Mouse (Mus musculus): ENCODE results near the gene Fut2. TPM values are rescaled to one million over a fixed set of nuclear protein-coding genes. Genes with fewer than 3 reads are reported as not detected.

The Fut2 gene
- polyA plus RNA-seq, 1 experiment from 2014 or later = 0.42 TPM

DNA sequence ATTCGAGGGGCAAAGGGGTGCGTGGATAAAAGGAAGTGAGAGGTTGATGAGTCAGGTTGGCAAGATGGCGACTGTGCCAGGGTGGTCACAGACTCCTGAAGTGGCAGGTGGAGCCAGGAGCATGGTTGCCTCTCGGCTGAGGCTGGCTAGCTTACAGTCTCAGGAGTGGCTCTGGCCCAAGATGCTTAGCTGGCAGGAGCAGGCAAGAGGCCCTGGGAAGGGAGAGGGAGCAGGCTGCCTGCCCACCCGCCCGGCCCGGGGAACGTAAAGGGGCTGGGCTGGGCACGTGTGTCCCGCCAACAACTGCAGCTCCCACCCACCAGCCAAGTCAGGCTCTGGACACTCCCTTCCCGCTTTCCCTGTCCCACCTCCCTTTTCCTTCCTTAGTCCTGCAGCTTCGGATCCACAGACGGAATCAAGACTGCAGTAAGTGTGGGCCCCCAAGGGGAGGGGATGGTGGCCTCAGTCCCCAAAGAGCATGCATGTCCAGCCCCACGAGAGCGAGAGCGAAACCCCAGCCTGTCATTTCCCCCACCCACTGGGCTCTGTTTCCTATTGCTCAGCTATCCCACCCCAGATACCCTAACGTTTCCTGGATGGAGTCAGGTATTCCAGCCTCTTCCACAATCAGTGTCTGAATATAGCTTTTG lies 24.7 kb downstream of the Fut2 start:
- no peak overlapping the region for H3K9ac ChIP-seq
- WGBS = 41% methylated on average over 17 of the region's 17 CpGs
- peaks cover 72% of the 10 kb centered on the region for H3K4me1 ChIP-seq
- H3K36me3 ChIP-seq = peaks cover 8% of the 10 kb centered on the region; the same call in 1 of the 2 replicates
- no peaks in the 10 kb centered on the region for H3K27me3 ChIP-seq
- H3K9me3 ChIP-seq (replicated peaks) = no peaks in the 10 kb centered on the region
- peak overlapping the region; percentile 47 for H3K4me3 ChIP-seq (replicated peaks)
- no peak for ATAC-seq (replicated peaks; ENCODE audit: low FRiP score)
- peak overlapping the region; percentile 76 for H3K4me2 ChIP-seq
- peak overlapping the region; percentile 57 for H3K27ac ChIP-seq

DNA sequence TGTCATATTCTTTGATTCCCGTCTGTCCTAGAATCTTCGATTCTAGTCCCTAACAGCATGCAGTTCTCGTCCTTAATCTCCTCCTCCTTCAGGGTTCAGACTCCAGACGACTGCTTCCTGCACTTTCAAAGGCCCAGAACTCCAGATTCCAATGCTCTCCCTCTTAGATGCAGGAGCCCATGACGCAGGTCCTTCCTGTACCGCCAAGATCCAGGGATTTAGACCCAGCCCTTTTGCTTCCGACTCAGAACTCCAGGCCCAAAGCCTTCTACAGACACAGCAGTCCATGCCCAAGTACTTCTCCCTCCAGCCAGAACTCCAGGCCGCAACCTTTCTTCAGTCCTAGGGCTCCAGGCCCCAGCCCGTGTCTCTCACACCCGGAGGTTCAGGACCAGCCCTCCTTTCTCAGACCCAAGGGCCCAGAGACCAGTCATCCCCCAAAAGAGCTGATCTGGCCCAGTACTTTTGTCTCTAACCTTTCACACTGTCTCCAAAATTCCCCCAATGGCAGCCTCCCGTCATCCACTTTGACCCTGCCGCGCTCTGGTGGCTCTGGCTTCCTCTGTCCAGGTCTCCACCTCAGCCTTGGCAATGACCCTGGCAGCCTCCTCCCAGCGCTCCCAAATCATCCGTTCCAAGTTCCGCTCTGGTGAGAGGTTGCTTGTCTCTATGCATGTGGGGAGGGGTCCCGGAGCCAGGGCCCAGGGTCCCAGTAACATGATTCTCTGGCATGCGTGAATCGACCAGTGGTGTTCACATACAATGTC lies 25.8 kb downstream of the Fut2 start:
- H3K4me2 ChIP-seq = 0 out of 2 replicates have a peak overlapping the region, but pooled peaks have one; percentile 33
- H3K4me1 ChIP-seq = peaks cover 82% of the 10 kb centered on the region
- ATAC-seq (replicated peaks; ENCODE audit: low FRiP score) = no peak
- no peaks in the 10 kb centered on the region for H3K27me3 ChIP-seq
- H3K9ac ChIP-seq = no peak overlapping the region
- no peaks in the 10 kb centered on the region for H3K9me3 ChIP-seq (replicated peaks)
- 60% methylated on average over 19 of the region's 19 CpGs for WGBS
- peak overlapping the region; percentile 57 for H3K27ac ChIP-seq
- H3K36me3 ChIP-seq = peaks cover 14% of the 10 kb centered on the region; the same call in 1 of the 2 replicates
- no peak overlapping the region for H3K4me3 ChIP-seq (replicated peaks)

DNA sequence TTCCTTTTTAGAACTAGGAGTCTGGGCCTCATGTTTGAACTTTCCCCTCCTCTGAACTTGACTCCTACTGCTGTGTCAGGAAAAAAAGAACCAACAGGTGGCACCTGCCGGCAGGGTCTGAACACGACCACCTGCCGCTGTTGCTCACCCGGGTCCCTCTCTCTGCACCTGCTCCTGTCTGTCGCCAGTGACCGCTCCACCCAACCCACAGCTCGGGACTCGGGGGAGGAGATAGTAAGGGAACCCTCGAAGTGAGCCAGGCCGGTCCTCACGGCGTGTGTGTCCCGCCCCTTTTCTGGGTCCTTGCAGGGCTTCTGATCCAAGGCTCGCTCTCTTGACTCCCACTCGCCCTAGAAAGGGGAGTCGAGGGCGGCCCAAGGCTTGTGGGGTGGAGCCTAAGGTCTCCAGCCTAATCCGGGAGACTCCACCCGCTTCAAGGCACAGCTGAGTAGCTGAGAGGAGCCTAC lies 26.6 kb downstream of the Fut2 start, which contains the start of gene Mamstr:
Gene Mamstr, plus strand, starts transcription at position 417 of the 467 bp plus-strand sequence.
- peaks cover 84% of the 10 kb centered on the region for H3K4me1 ChIP-seq
- H3K9ac ChIP-seq = no peak within 1 kb of the TSS
- no peaks in the 10 kb centered on the region for H3K9me3 ChIP-seq (replicated peaks)
- no peak within 1 kb of the TSS for H3K4me3 ChIP-seq (replicated peaks)
- no peaks in the 10 kb centered on the region for H3K27me3 ChIP-seq
- H3K27ac ChIP-seq = peak within 1 kb of the TSS; percentile 57
- H3K4me2 ChIP-seq = peak within 1 kb of the TSS; percentile 55
- no peak for ATAC-seq (replicated peaks; ENCODE audit: low FRiP score)
- H3K36me3 ChIP-seq = peaks cover 14% of the 10 kb centered on the region; the same call in 1 of the 2 replicates
- WGBS = 26% methylated on average over 19 of the region's 19 CpGs

DNA sequence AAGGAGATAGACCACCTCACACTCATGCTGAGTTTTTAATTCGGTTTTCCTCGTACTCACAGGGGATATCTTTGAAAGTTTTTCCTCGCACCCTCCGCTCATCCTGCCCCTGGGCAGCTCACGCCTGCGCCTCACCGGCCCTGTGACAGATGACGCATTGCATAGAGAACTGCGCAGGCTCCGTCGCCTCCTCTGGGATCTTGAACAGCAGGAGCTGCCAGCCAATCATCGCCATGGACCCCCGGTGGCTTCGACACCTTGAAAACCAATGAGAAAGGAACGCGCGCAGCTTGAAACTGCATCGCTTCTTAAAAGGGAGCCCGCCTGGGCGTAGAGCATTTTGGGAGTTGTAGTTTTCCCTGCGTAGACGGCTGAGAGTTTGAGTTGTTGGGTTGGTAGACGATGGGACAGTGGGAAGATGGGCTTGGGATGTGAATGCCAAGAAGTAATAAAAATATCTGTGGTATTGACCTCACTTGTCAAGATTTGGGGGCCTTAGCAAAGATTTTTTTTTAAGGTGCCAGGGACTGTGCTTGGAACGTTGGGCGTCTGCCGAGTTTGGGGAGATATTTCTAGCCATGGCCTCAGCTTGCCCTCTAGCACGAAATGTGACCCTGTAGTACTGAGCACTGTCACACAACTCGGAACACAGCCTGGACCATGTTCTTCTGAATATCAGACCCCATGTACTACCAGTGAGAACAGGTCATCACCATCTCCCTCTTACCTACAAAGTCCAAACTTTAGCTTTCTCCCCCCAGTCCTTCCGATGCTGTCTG lies 27.4 kb downstream of the Fut2 start:
- peaks cover 78% of the 10 kb centered on the region for H3K4me1 ChIP-seq

DNA sequence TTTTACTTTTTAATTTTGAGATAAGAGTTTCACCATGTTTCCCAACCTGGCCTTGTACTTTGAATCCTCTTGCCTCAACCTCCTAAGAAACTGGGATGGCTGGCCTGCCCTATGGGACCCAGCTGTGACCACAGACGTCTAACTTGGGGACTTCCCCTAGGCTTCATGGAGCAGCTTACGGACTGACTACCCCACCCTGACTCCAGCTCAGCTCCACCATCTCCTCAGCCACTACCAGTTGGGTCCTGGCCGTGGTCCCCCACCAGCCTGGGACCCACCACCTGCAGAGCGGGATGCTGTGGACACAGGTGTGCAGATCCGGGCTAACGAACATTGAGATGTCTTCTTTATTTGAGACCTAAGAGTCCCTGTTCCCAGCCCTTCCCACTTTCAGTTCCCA lies 28.5 kb downstream of the Fut2 start:
- Histone ChIP-seq H3K4me1 (peaks cover 75% of the 10 kb centered on the region), H3K27ac (no peak overlapping the region), H3K36me3 (peaks cover 14% of the 10 kb centered on the region; the same call in 1 of the 2 replicates), H3K4me3 (replicated peaks) (no peak overlapping the region), H3K4me2 (no peak overlapping the region; the same call in 1 of the 2 replicates), H3K27me3 (no peaks in the 10 kb centered on the region; the same call in 1 of the 2 replicates), H3K9ac (no peak overlapping the region), H3K9me3 (replicated peaks) (no peaks in the 10 kb centered on the region)
- no peak for ATAC-seq (replicated peaks; ENCODE audit: low FRiP score)
- WGBS = 93% methylated on average over 6 of the region's 6 CpGs

More for the DNA sequence above, 27.4 kb downstream of the Fut2 start:
- H3K9me3 ChIP-seq (replicated peaks) = no peaks in the 10 kb centered on the region
- peak overlapping the region; percentile 23; the same call in 1 of the 2 replicates for H3K27ac ChIP-seq
- ATAC-seq (replicated peaks; ENCODE audit: low FRiP score) = peak; percentile 79
- no peak overlapping the region for H3K9ac ChIP-seq
- peak overlapping the region; percentile 33 for H3K4me3 ChIP-seq (replicated peaks)
- peaks cover 14% of the 10 kb centered on the region; the same call in 1 of the 2 replicates for H3K36me3 ChIP-seq
- 21% methylated on average over 29 of the region's 29 CpGs for WGBS
- H3K4me2 ChIP-seq = peak overlapping the region; percentile 55
- no peaks in the 10 kb centered on the region for H3K27me3 ChIP-seq

GRCm38 (mm10) chr7:45635711-45636688 lies 30.2 kb downstream of the Fut2 start:
- 59% methylated on average over 15 of the region's 15 CpGs for WGBS
- Histone ChIP-seq H3K9ac (0 out of 2 replicates have a peak overlapping the region, but pooled peaks have one; percentile 10), H3K36me3 (peaks cover 14% of the 10 kb centered on the region; the same call in 1 of the 2 replicates), H3K4me1 (peaks cover 65% of the 10 kb centered on the region), H3K9me3 (replicated peaks) (no peaks in the 10 kb centered on the region), H3K4me3 (replicated peaks) (no peak overlapping the region), H3K27me3 (no peaks in the 10 kb centered on the region; the same call in 1 of the 2 replicates), H3K27ac (peak overlapping the region; percentile 77), H3K4me2 (no peak overlapping the region)
- ATAC-seq (replicated peaks; ENCODE audit: low FRiP score) = no peak

- H3K9me3 ChIP-seq (replicated peaks) = no peaks in the 10 kb centered on the region
- H3K4me1 ChIP-seq = peaks cover 56% of the 10 kb centered on the region
- no peak for ATAC-seq (replicated peaks; ENCODE audit: low FRiP score)
- peaks cover 2% of the 10 kb centered on the region; the same call in 1 of the 2 replicates for H3K27me3 ChIP-seq
- H3K9ac ChIP-seq = no peak overlapping the region
- peaks cover 14% of the 10 kb centered on the region; the same call in 1 of the 2 replicates for H3K36me3 ChIP-seq
- H3K27ac ChIP-seq = peak overlapping the region; percentile 77
- H3K4me3 ChIP-seq (replicated peaks) = no peak overlapping the region
- 83% methylated on average over 11 of the region's 11 CpGs for WGBS
- no peak overlapping the region for H3K4me2 ChIP-seq
These were observed 31.1 kb downstream of the Fut2 start for GRCm38 (mm10) chr7:45634946-45635681.

DNA sequence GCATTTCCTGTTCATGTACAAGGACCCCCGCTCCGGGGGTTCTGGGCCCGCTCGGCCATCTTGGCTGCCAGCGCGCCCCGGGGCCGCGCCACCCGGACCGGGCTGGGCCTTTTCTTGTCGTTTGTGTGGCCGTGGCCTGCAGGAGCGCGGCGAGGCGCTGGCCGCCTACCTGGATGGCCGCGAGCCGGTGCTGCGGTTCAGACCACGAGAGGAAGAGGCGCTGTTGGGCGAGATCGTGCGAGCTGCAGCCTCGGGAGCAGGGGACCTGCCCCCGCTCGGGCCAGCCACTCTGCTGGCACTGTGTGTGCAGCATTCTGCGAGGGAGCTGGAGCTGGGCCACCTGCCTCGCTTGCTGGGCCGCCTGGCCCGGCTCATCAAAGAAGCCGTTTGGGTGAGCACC lies 33.7 kb downstream of the Fut2 start:
- Histone ChIP-seq H3K4me3 (replicated peaks) (peak overlapping the region; percentile 25), H3K27ac (peak overlapping the region; percentile 27; the same call in 1 of the 2 replicates), H3K9me3 (replicated peaks) (no peaks in the 10 kb centered on the region), H3K9ac (peak overlapping the region; percentile 43), H3K4me1 (peaks cover 42% of the 10 kb centered on the region), H3K27me3 (peaks cover 14% of the 10 kb centered on the region), H3K36me3 (peaks cover 14% of the 10 kb centered on the region; the same call in 1 of the 2 replicates), H3K4me2 (peak overlapping the region; percentile 58)
- WGBS = 18% methylated on average over 35 of the region's 35 CpGs
- ATAC-seq (replicated peaks; ENCODE audit: low FRiP score) = 0 out of 2 replicates have a peak, but pooled peaks have one; percentile 12

DNA sequence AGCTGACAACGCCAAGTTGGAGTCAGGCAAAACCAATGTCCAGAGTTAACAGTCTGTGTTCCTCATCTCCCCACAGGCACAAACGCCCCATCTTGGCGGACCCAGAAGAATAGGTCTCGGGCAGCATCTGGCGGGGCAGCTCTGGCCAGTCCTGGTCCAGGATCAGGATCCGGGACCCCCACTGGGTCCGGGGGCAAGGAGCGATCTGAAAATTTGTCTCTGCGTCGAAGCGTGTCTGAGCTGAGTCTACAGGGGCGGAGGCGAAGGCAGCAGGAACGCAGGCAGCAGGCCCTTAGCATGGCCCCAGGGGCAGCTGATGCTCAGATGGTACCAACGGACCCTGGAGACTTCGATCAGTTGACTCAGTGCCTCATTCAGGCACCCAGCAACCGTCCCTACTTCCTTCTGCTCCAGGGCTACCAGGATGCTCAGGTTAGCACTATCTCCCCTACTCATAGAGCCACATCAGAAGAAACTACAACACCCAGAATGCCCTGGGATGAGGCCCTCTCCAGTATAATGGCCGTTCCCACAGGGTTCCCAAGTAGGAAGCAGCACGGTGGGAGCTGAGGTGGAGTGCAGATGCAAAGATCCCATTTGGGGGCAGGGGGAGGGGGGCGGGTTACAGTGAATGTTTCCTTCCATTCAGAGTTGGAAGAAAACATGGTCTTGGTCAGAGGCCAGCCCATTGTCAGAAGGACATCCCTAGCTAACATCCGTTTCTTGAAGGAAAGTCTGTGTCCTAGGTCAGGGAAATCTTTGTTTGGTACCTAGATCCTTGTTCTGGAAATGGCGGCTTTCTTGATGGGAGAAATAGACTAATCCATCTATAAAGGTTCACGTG lies 35.9 kb downstream of the Fut2 start:
- 73% methylated on average over 23 of the region's 23 CpGs for WGBS
- no peaks in the 10 kb centered on the region for H3K9me3 ChIP-seq (replicated peaks)
- no peak for ATAC-seq (replicated peaks; ENCODE audit: low FRiP score)
- H3K4me3 ChIP-seq (replicated peaks) = no peak overlapping the region
- peaks cover 29% of the 10 kb centered on the region for H3K4me1 ChIP-seq
- H3K27me3 ChIP-seq = peaks cover 18% of the 10 kb centered on the region
- no peak overlapping the region for H3K9ac ChIP-seq
- peak overlapping the region; percentile 28; the same call in 1 of the 2 replicates for H3K4me2 ChIP-seq
- no peaks in the 10 kb centered on the region for H3K36me3 ChIP-seq
- no peak overlapping the region for H3K27ac ChIP-seq
